Mouse (Mus musculus) kidney, embryonic 14.5 days (tissue): ENCODE data around the gene Dpp10. TPM values are rescaled to one million over a fixed set of nuclear protein-coding genes. Genes with fewer than 3 reads are reported as not detected.

Experiments used
- ATAC-seq: fragments of 200-750 bp; cut with Nextera tagmentation; 2 replicates; pipeline ENCODE4 v1.8.0; 2017; ENCODE audit warnings: moderate number of reproducible peaks, mild to moderate bottlenecking, moderate TSS enrichment, moderate library complexity; ENCODE audit not compliant: low FRiP score, low TSS enrichment
- H3K27ac ChIP-seq: fragments of 300-500 bp; sonication (generic); 2 replicates; pipeline ENCODE4 v1.5.1; 2014; ENCODE audit warnings: low read depth, mild to moderate bottlenecking, low read length, moderate library complexity, mixed read lengths
- H3K27me3 ChIP-seq: fragments of 300-500 bp; sonication (generic); 2 replicates; pipeline ENCODE4 v1.6.1; 2014; ENCODE audit warnings: mild to moderate bottlenecking, low read length; ENCODE audit not compliant: control insufficient read depth, insufficient read depth
- H3K36me3 ChIP-seq: fragments of 300-500 bp; sonication (generic); 2 replicates; pipeline ENCODE4 v1.6.1; 2014; ENCODE audit warnings: low read length, mixed read lengths; ENCODE audit not compliant: control insufficient read depth, insufficient read depth
- H3K4me1 ChIP-seq: fragments of 300-500 bp; sonication (generic); 2 replicates; pipeline ENCODE4 v1.6.1; 2014; ENCODE audit warnings: low read length, mixed read lengths; ENCODE audit not compliant: control insufficient read depth, insufficient read depth
- H3K4me2 ChIP-seq: fragments of 300-500 bp; sonication (generic); replicated peaks from 2 replicates; pipeline ENCODE4 v1.6.1; 2014; ENCODE audit warnings: low read depth, mild to moderate bottlenecking, low read length
- H3K4me3 ChIP-seq: fragments of 300-500 bp; sonication (generic); 2 replicates; pipeline ENCODE4 v1.5.1; 2014; ENCODE audit warnings: mild to moderate bottlenecking, low read length
- H3K9ac ChIP-seq: fragments of 300-500 bp; sonication (generic); 2 replicates; pipeline ENCODE4 v1.6.1; 2014; ENCODE audit warnings: low read depth, mild to moderate bottlenecking, low read length, moderate library complexity
- H3K9me3 ChIP-seq: fragments of 300-500 bp; sonication (generic); 2 replicates; pipeline ENCODE4 v1.6.1; 2016; ENCODE audit warnings: low read length; ENCODE audit not compliant: control insufficient read depth
- WGBS: fragments of 180-500 bp; shearing (Covaris S2); extraction: QIAGEN DNeasy Blood & Tissue Kit; methylation state at CpG from one replicate; pipeline ENCODE4 v1.1.7; 2014; 5-methylcytosine and 5-hydroxymethylcytosine counted together
- polyA plus RNA-seq: library from polyadenylated mRNA; unstranded; fragments of >200 nt; fragmentation: Nextera tagmentation; extraction: Ambion mirVana; gene quantifications from 2 replicates; pipeline ENCODE4 v1.2.1, GENCODE M21; 2014

Dpp10 gene
- 0.91 and 1.0 TPM in 2 replicates for polyA plus RNA-seq

DNA sequence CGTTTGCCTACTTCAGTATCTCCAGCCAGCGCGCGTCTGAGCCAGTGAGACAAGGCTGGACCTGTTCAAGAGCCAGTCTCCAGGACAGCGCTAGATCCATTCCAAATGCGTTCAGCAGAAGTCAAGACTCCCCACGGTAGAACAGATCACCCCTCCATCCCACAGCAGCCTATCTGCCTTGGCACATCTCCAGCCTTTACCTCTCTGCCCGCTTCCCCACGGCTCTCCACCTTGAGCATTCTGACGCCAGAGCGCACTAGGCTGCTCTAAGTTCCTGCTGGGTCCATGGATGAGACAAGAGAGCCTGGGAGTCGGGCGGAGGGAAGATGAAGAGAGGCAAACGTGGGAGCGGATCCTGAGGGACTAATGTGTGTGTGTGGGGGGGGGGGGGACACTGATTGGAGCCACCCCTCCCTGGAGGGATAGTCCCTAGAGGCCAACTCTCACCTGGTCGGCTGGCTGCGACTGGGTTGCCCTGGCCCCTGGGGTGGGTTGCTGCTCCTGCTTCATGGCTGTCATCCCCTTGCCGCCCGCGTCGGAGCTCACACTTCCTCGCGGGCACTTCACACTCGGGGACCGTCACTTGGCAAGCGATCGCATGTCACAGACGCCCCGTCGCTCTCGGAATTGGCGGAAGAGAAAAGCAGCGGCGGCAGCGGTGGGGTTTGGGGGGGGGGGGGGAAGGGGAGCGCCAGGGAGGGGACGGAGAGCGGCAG lies at the start of gene Dpp10:
Dpp10 (minus strand) TSS at position 635 of the 716 bp plus-strand sequence.
- peaks cover 42% of the 10 kb centered on the region for H3K27me3 ChIP-seq
- H3K4me2 ChIP-seq = peak within 1 kb of the TSS; percentile 94
- no peak within 1 kb of the TSS for H3K27ac ChIP-seq
- H3K9ac ChIP-seq = peak within 1 kb of the TSS; percentile 42
- H3K4me3 ChIP-seq = peak within 1 kb of the TSS; percentile 53
- H3K36me3 ChIP-seq = no peaks in the 10 kb centered on the region
- WGBS = 1% methylated on average over 32 of the region's 38 CpGs
- H3K9me3 ChIP-seq = no peaks in the 10 kb centered on the region
- H3K4me1 ChIP-seq = no peaks in the 10 kb centered on the region
- peak; percentile 47 for ATAC-seq

DNA sequence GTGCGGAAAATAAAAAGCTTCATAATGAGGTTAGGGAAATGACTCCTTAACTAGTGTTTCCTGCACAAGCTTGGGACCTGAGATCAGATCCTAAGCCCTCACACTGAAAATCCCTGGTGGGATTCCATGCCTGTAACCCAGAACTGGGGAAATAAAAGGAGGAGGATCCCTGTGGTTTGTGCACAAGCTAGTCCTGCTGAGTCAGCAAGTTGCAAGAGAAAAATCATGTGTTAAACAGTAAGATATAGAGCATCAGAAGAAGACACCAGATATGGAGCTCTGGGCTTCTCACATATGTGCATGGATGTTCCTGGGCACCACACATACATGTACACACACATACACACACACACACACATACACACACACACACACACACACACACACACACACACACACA lies 3.2 kb upstream of the Dpp10 start:
- H3K36me3 ChIP-seq = no peaks in the 10 kb centered on the region
- H3K4me1 ChIP-seq = no peaks in the 10 kb centered on the region
- no peak overlapping the region for H3K9ac ChIP-seq
- H3K4me3 ChIP-seq = no peak overlapping the region
- no peak overlapping the region for H3K27ac ChIP-seq
- H3K27me3 ChIP-seq = peaks cover 38% of the 10 kb centered on the region
- no peak for ATAC-seq
- WGBS = 88% methylated on average over 1 of the region's 1 CpGs
- H3K9me3 ChIP-seq = no peaks in the 10 kb centered on the region
- H3K4me2 ChIP-seq = no peak overlapping the region

DNA sequence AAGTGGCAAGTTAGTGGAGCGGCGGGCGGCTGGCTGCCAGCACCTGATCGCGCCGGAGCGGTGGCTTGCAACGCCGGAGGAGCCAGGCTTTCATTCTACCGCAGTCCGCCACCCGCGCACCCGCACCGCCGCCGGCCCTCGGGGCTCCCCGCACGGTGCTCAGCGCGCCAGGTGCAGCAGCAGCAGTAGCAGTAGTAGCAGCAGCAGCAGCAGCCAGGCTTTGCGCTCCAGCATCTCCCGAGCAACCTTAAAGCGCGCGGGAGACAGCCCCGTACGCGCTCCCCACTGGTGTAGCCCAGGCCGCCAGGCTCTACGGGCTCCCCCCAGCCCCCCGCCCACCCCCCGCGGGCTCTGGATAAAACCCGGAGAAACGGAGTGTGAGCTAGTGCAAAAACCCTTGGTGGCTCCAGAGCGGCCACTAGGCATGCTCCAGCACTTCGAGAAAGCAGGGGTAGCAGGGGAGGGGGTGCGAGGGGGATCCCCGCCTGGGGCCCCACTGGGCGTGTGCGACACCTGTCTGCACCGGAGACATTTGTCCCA lies 472 bp upstream of the Dpp10 start:
- WGBS = under 1% methylated on average over 37 of the region's 44 CpGs
- peaks cover 42% of the 10 kb centered on the region for H3K27me3 ChIP-seq

DNA sequence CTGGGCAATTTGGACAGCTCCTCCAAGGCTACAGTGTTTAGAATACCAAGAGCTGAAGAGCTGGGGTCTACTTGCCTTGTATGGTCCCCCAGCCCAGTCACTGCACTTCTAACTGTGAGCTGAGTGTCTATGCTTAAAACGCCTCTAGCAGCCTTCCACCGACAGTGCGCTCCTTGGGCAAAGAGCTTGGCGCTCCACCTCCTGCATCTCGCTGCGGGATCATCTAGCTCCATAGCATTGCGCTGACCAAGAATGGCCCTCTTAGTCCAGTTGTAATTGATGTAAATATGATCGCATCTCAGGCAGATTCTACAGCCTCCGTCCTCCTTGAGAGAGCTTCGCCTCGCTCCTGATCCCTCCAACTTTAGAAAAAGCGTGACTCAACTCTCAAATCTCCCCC lies 1.2 kb downstream of the Dpp10 start:
- Histone ChIP-seq H3K27ac (no peak overlapping the region), H3K9ac (no peak overlapping the region), H3K4me2 (no peak overlapping the region), H3K36me3 (no peaks in the 10 kb centered on the region), H3K9me3 (no peaks in the 10 kb centered on the region), H3K4me3 (no peak overlapping the region), H3K27me3 (peaks cover 42% of the 10 kb centered on the region), H3K4me1 (no peaks in the 10 kb centered on the region)
- no peak for ATAC-seq
- WGBS = 13% methylated on average over 12 of the region's 12 CpGs

More for the DNA sequence above, 472 bp upstream of the Dpp10 start:
- peak overlapping the region; percentile 42 for H3K9ac ChIP-seq
- H3K4me2 ChIP-seq = peak overlapping the region; percentile 94
- H3K9me3 ChIP-seq = no peaks in the 10 kb centered on the region
- ATAC-seq = peak; percentile 84
- peak overlapping the region; percentile 53 for H3K4me3 ChIP-seq
- H3K36me3 ChIP-seq = no peaks in the 10 kb centered on the region
- H3K4me1 ChIP-seq = no peaks in the 10 kb centered on the region
- H3K27ac ChIP-seq = no peak overlapping the region

DNA sequence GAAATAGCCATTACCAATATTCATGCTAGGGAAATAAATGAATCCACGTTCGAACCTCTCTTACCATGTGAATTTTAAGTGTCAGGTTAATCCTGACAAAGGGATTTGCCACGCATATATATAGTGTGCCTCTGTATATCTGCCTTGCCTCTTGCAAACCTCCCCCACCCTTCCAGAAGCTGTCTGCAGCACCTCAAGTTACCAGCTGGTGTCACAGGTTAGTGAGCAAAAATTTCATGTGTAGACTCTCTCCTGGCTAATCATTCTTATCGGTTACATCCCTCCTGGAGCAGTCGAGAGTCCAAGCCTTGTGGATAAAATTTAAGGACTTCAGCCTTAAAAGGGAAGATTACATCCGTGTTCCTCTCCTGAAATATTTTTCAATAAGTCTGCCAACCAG lies 1.9 kb downstream of the Dpp10 start:
- Histone ChIP-seq H3K9ac (no peak overlapping the region), H3K27ac (no peak overlapping the region), H3K27me3 (peaks cover 42% of the 10 kb centered on the region), H3K4me2 (no peak overlapping the region), H3K4me3 (no peak overlapping the region), H3K9me3 (no peaks in the 10 kb centered on the region), H3K36me3 (no peaks in the 10 kb centered on the region), H3K4me1 (no peaks in the 10 kb centered on the region)
- no peak for ATAC-seq
- WGBS = 58% methylated on average over 6 of the region's 6 CpGs

DNA sequence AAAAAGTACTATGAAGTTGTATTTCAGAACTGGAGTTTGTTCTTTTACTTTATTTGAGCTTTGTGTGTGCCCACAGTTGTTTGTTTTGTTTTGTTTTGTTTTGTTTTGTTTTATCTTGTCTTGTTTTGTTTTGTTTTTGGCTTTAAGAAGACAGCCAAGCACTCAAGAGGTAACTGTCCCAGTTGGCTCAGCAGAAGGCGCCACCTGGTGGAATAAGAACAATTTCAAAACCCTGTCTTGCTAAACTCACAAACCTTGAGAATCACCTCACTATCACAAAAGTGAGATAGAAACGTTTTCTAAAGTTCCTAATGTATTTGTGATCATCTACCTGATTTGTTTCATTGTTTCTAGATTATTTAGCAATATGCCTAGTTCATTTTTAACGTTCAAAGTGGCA lies 3.8 kb downstream of the Dpp10 start:
- H3K9ac ChIP-seq = no peak overlapping the region
- no peaks in the 10 kb centered on the region for H3K9me3 ChIP-seq
- H3K4me3 ChIP-seq = no peak overlapping the region
- no peaks in the 10 kb centered on the region for H3K4me1 ChIP-seq
- H3K4me2 ChIP-seq = no peak overlapping the region
- no peak overlapping the region for H3K27ac ChIP-seq
- H3K27me3 ChIP-seq = peaks cover 35% of the 10 kb centered on the region
- 3% methylated on average over 3 of the region's 3 CpGs for WGBS
- H3K36me3 ChIP-seq = no peaks in the 10 kb centered on the region
- no peak for ATAC-seq

DNA sequence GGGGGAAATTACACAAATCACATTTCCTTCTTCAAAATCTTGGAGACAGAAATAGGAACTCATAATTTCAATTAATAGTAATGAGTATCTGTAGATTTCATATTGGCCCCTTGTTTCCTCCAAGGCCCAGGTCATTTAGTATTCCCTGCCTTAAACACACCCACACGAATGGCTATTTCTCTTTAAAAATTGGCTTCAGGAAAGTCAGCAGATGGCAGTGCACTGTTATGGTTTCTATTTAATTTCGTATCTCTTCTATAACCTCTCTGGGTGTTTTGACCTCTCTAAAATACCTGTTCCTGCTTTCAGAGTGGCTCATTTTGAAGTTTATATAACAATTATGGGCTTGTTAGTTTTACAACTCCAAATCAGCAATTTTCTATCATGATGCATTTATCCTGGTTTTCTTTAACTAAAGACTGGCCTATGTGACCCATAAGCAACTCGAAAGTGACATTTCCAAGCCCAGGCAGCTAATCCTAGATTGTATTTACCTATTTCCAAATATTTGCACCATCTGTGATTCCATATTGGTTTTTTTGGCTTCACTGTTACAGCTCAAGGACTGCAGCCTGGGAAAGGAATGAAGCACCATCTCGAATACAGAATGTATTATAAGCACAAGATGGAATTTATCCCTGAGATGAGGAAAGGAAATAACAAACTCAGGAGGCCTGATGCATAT lies 9.9 kb downstream of the Dpp10 start:
- no peak for ATAC-seq
- H3K9me3 ChIP-seq = no peaks in the 10 kb centered on the region
- no peaks in the 10 kb centered on the region for H3K27me3 ChIP-seq
- H3K4me3 ChIP-seq = no peak overlapping the region
- 73% methylated on average over 4 of the region's 4 CpGs for WGBS
- no peak overlapping the region for H3K9ac ChIP-seq
- no peaks in the 10 kb centered on the region for H3K4me1 ChIP-seq
- H3K4me2 ChIP-seq = no peak overlapping the region
- no peak overlapping the region for H3K27ac ChIP-seq
- no peaks in the 10 kb centered on the region for H3K36me3 ChIP-seq

DNA sequence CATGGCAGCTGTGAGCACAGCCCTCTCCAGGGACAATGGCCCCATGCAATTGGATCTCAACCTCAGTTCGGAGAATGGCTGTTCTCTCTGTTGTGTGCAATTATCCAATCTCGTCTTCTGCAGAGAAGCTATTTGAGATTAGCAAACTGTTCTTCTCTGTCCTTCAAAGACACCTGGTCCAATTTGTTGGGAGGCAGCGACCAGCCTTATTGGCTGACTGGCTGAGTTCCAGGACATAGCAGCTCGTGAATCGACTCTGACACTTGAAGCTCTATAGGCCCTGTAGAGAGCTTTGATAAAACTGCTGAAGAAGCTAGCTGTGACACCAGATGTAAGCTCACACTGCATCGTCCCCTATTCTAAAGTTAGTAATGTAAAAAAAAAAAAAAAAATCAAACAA lies 12.7 kb downstream of the Dpp10 start:
- Histone ChIP-seq H3K9ac (no peak overlapping the region), H3K27ac (no peak overlapping the region), H3K36me3 (no peaks in the 10 kb centered on the region), H3K4me2 (no peak overlapping the region), H3K9me3 (no peaks in the 10 kb centered on the region), H3K27me3 (no peaks in the 10 kb centered on the region), H3K4me3 (no peak overlapping the region), H3K4me1 (no peaks in the 10 kb centered on the region)
- ATAC-seq = no peak
- WGBS = 69% methylated on average over 6 of the region's 6 CpGs

DNA sequence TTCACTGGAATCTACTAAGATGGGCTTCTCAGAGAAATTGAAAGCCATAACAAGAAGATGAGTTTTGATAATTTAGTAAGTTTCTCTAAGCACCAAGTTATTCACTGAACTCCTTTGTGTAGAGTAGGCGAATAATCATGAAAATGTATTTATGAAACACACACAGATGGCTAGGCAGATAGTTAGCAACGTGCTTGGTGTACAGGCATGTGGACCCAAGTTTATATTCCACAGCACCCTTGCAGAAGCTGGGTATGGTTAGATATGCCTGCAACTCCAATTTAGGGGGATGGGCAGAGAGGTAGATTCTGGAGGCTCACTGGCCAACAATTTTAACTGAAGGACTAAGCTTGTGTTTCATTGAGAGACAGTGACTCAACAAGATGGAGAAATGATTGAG lies 13.4 kb downstream of the Dpp10 start:
- no peak overlapping the region for H3K4me3 ChIP-seq
- no peak overlapping the region for H3K4me2 ChIP-seq
- no peaks in the 10 kb centered on the region for H3K36me3 ChIP-seq
- no peak overlapping the region for H3K9ac ChIP-seq
- ATAC-seq = no peak
- WGBS = 94% methylated on average over 2 of the region's 2 CpGs
- no peak overlapping the region for H3K27ac ChIP-seq
- no peaks in the 10 kb centered on the region for H3K9me3 ChIP-seq
- no peaks in the 10 kb centered on the region for H3K27me3 ChIP-seq
- no peaks in the 10 kb centered on the region for H3K4me1 ChIP-seq
